Mouse (Mus musculus): ENCODE data around the gene Cdrt4. TPM values are rescaled to one million over a fixed set of nuclear protein-coding genes. Genes with fewer than 3 reads are reported as not detected.

Cdrt4 gene
- polyA plus RNA-seq, 1 experiment from 2014 or later = 0.21 TPM

DNA sequence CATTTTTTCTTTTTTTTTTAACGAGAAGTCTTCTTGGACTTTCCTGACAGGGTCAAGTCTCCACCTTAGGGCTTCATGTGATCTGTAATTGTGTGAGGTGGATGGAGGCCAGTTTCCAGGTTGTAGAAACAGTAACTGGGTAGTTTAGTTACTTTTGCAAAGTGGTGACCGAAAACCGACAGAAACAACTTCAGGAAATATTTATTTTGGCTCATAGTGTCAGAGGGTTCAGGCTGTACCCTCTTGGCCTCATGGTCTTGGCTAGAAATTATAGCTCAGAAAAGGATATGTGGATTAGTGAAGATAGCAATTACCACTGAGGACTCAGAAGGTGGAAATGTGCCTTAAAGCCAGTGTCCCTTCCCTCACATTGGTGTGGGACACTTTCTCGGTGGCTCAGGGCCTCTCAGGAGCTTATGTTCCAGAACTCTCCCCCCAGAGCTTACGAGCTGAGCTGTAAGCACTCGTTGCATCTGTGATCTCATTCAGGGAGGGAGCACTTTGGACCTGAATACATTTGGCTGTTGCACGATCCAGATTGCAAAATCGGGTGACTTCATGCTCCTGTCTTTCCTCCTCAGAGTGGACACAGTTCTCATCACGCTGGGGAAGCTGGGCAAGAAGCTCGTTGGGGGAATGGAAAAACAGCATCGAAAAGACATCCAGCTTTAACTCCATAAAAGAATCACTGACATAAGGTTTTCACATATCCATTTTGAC lies 16.0 kb upstream of the Cdrt4 start:
- no peaks in the 10 kb centered on the region for H3K27me3 ChIP-seq (ENCODE audit: control insufficient read depth, insufficient read depth, low read depth, low read length)
- H3K36me3 ChIP-seq (ENCODE audit: control insufficient read depth, insufficient read depth, low read length) = no peaks in the 10 kb centered on the region
- no peak overlapping the region for H3K4me2 ChIP-seq (ENCODE audit: low read depth, low read length)
- H3K4me1 ChIP-seq (replicated peaks; ENCODE audit: control insufficient read depth, insufficient read depth, low read length) = 0 out of 2 replicates have a peak, but pooled peaks cover 3% of the 10 kb centered on the region
- H3K9me3 ChIP-seq (ENCODE audit: control insufficient read depth, low read length) = no peaks in the 10 kb centered on the region
- no peak overlapping the region for H3K27ac ChIP-seq (ENCODE audit: low read length)
- H3K4me3 ChIP-seq (ENCODE audit: low read length) = no peak overlapping the region
- no peak for ATAC-seq (ENCODE audit: low read depth)
- WGBS = 81% methylated on average over 11 of the region's 11 CpGs
- no peak overlapping the region for H3K9ac ChIP-seq (ENCODE audit: low read length)

- ATAC-seq (ENCODE audit: low read depth) = no peak
- no peak overlapping the region for H3K9ac ChIP-seq (ENCODE audit: low read length)
- H3K27me3 ChIP-seq (ENCODE audit: control insufficient read depth, insufficient read depth, low read depth, low read length) = no peaks in the 10 kb centered on the region
- WGBS = 62% methylated on average over 6 of the region's 6 CpGs
- H3K4me2 ChIP-seq (ENCODE audit: low read depth, low read length) = no peak overlapping the region
- H3K4me1 ChIP-seq (replicated peaks; ENCODE audit: control insufficient read depth, insufficient read depth, low read length) = no peaks in the 10 kb centered on the region
- no peak overlapping the region for H3K27ac ChIP-seq (ENCODE audit: low read length)
- no peak overlapping the region for H3K4me3 ChIP-seq (ENCODE audit: low read length)
- H3K9me3 ChIP-seq (ENCODE audit: control insufficient read depth, low read length) = no peaks in the 10 kb centered on the region
- H3K36me3 ChIP-seq (ENCODE audit: control insufficient read depth, insufficient read depth, low read length) = no peaks in the 10 kb centered on the region
These were observed 13.0 kb upstream of the Cdrt4 start for GRCm38 (mm10) chr11:62937986-62938385.

DNA sequence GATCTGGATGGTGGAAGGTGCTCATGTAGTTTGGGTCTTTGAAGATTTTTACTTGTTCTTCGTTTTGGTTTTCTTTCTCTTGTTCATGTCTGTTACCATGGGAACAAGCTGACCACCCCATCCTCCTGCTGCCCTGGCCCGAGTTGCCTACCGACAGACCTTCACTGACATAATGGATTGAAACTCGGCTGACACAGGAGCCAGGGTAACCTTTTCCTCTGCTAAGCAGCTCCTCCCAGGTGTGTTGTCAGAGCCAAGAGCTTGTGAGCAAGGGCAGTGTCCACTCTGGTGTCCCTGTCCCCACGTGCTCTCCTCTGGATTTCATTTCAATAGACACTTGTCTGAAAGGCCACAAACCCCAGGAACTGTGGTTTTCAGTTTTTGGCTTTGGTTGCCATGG lies 12.1 kb upstream of the Cdrt4 start:
- 60% methylated on average over 5 of the region's 5 CpGs for WGBS
- H3K9ac ChIP-seq (ENCODE audit: low read length) = no peak overlapping the region
- no peak overlapping the region for H3K4me2 ChIP-seq (ENCODE audit: low read depth, low read length)
- H3K27ac ChIP-seq (ENCODE audit: low read length) = no peak overlapping the region
- H3K27me3 ChIP-seq (ENCODE audit: control insufficient read depth, insufficient read depth, low read depth, low read length) = no peaks in the 10 kb centered on the region
- no peaks in the 10 kb centered on the region for H3K4me1 ChIP-seq (replicated peaks; ENCODE audit: control insufficient read depth, insufficient read depth, low read length)
- no peak for ATAC-seq (ENCODE audit: low read depth)
- H3K9me3 ChIP-seq (ENCODE audit: control insufficient read depth, low read length) = no peaks in the 10 kb centered on the region
- no peak overlapping the region for H3K4me3 ChIP-seq (ENCODE audit: low read length)
- no peaks in the 10 kb centered on the region for H3K36me3 ChIP-seq (ENCODE audit: control insufficient read depth, insufficient read depth, low read length)

DNA sequence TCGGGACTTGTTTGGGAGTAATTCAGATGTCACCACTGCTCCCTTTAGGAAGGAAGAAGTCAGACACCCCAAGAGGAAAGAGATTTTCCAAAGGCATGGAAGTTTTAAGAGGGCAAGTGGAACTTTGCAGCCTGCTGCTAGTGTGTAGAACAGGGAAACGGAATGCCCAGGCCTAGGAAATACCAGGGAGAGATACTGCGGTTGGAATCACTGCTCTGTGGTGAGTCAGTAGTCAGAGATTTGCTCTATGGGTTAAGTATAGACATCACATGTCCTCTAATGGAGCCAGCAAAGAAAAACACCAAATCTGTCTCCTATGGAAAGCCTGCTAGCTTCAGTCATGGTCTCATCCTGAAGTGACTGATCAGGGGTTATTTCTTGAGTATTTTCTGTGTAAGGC lies 10.8 kb upstream of the Cdrt4 start:
- ATAC-seq (ENCODE audit: low read depth) = no peak
- Histone ChIP-seq H3K36me3 (ENCODE audit: control insufficient read depth, insufficient read depth, low read length) (no peaks in the 10 kb centered on the region), H3K4me3 (ENCODE audit: low read length) (no peak overlapping the region), H3K4me2 (ENCODE audit: low read depth, low read length) (no peak overlapping the region), H3K9ac (ENCODE audit: low read length) (no peak overlapping the region), H3K9me3 (ENCODE audit: control insufficient read depth, low read length) (no peaks in the 10 kb centered on the region), H3K4me1 (replicated peaks; ENCODE audit: control insufficient read depth, insufficient read depth, low read length) (no peaks in the 10 kb centered on the region), H3K27ac (ENCODE audit: low read length) (no peak overlapping the region), H3K27me3 (ENCODE audit: control insufficient read depth, insufficient read depth, low read depth, low read length) (no peaks in the 10 kb centered on the region)
- WGBS = 78% methylated on average over 3 of the region's 3 CpGs

DNA sequence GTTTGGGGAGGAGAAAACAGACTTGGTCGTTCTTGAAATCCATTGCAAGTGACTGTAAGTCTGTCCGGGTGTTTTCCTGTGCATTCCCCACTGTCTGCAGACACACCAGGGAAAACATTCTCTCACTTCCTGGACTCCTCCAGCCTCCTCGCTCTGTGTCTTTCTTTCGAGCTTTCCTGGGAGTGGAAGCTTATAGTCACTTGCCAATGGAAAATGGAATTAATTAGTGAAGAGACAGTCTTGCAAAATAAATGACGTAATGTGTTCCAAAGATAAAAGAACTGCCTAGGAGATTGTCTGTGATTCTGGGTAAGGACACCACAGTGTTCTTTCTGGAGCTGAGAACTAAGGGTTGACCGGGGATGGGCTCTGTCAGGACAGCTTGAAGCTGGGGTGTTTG lies 7.5 kb upstream of the Cdrt4 start:
- Histone ChIP-seq H3K9me3 (ENCODE audit: control insufficient read depth, low read length) (no peaks in the 10 kb centered on the region), H3K4me3 (ENCODE audit: low read length) (no peak overlapping the region), H3K4me1 (replicated peaks; ENCODE audit: control insufficient read depth, insufficient read depth, low read length) (0 out of 2 replicates have a peak, but pooled peaks cover 2% of the 10 kb centered on the region), H3K36me3 (ENCODE audit: control insufficient read depth, insufficient read depth, low read length) (no peaks in the 10 kb centered on the region), H3K27me3 (ENCODE audit: control insufficient read depth, insufficient read depth, low read depth, low read length) (no peaks in the 10 kb centered on the region), H3K4me2 (ENCODE audit: low read depth, low read length) (no peak overlapping the region), H3K9ac (ENCODE audit: low read length) (no peak overlapping the region), H3K27ac (ENCODE audit: low read length) (no peak overlapping the region)
- WGBS = 54% methylated on average over 6 of the region's 6 CpGs
- no peak for ATAC-seq (ENCODE audit: low read depth)

DNA sequence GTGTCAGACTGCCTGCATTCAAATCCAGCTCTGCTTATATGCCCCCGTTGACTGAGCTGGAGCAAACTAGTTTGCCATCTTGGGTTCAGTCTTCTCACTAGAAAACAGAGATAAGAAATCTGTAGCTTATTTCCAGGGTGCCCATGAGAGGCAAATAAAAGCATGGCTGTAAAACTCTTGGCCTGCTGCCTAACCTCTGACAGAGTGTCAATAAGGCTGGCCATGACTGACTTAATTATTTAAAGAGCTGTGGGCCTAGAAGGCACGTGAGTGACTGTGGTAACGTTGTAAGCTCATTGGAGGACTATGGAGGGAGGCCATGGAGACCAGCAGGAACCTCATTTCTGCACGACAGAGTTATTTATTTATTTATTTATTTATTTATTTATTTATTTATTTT lies 5.5 kb upstream of the Cdrt4 start:
- WGBS = 64% methylated on average over 4 of the region's 4 CpGs
- Histone ChIP-seq H3K9ac (ENCODE audit: low read length) (no peak overlapping the region), H3K4me1 (replicated peaks; ENCODE audit: control insufficient read depth, insufficient read depth, low read length) (peaks cover 4% of the 10 kb centered on the region; the same call in 1 of the 2 replicates), H3K4me2 (ENCODE audit: low read depth, low read length) (no peak overlapping the region), H3K27me3 (ENCODE audit: control insufficient read depth, insufficient read depth, low read depth, low read length) (no peaks in the 10 kb centered on the region), H3K27ac (ENCODE audit: low read length) (no peak overlapping the region), H3K36me3 (ENCODE audit: control insufficient read depth, insufficient read depth, low read length) (no peaks in the 10 kb centered on the region), H3K4me3 (ENCODE audit: low read length) (no peak overlapping the region), H3K9me3 (ENCODE audit: control insufficient read depth, low read length) (no peaks in the 10 kb centered on the region)
- no peak for ATAC-seq (ENCODE audit: low read depth)

DNA sequence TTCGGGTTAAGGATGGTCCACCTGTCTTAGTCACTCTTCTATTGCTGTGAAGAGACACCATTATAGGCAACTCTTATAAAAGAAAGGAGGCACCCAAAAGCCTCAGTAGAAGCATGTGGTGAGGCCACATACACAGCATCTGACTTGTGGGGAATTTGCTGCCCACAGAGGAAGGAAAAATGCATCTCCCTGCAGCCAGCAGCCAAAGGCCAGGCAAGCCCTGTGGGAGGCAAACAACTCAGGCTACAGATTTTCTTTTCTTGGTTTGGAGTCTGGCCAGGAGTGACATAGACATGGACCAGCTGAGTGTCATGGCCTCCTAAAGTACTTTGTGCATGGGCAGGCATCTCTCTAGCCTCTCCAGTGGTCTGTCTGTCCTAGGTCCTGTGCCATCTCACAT lies 1.4 kb upstream of the Cdrt4 start:
- Histone ChIP-seq H3K4me1 (replicated peaks; ENCODE audit: control insufficient read depth, insufficient read depth, low read length) (peaks cover 4% of the 10 kb centered on the region; the same call in 1 of the 2 replicates), H3K9ac (ENCODE audit: low read length) (no peak overlapping the region), H3K4me3 (ENCODE audit: low read length) (no peak overlapping the region), H3K27ac (ENCODE audit: low read length) (no peak overlapping the region), H3K36me3 (ENCODE audit: control insufficient read depth, insufficient read depth, low read length) (no peaks in the 10 kb centered on the region), H3K4me2 (ENCODE audit: low read depth, low read length) (no peak overlapping the region), H3K9me3 (ENCODE audit: control insufficient read depth, low read length) (no peaks in the 10 kb centered on the region), H3K27me3 (ENCODE audit: control insufficient read depth, insufficient read depth, low read depth, low read length) (no peaks in the 10 kb centered on the region)
- WGBS = 86% methylated on average over 1 of the region's 1 CpGs
- ATAC-seq (ENCODE audit: low read depth) = peak; percentile 38; the same call in 1 of the 2 replicates

- Histone ChIP-seq H3K9me3 (ENCODE audit: control insufficient read depth, low read length) (0 out of 2 replicates have a peak, but pooled peaks cover 4% of the 10 kb centered on the region), H3K4me3 (ENCODE audit: low read length) (no peak overlapping the region), H3K27me3 (ENCODE audit: control insufficient read depth, insufficient read depth, low read depth, low read length) (no peaks in the 10 kb centered on the region), H3K4me2 (ENCODE audit: low read depth, low read length) (no peak overlapping the region), H3K36me3 (ENCODE audit: control insufficient read depth, insufficient read depth, low read length) (no peaks in the 10 kb centered on the region), H3K4me1 (replicated peaks; ENCODE audit: control insufficient read depth, insufficient read depth, low read length) (no peaks in the 10 kb centered on the region), H3K9ac (ENCODE audit: low read length) (no peak overlapping the region), H3K27ac (ENCODE audit: low read length) (peak overlapping the region; percentile 21)
- peak; percentile 43; the same call in 1 of the 2 replicates for ATAC-seq (ENCODE audit: low read depth)
- 64% methylated on average over 3 of the region's 3 CpGs for WGBS
These were observed 3.8 kb downstream of the Cdrt4 start for GRCm38 (mm10) chr11:62954766-62955165.

DNA sequence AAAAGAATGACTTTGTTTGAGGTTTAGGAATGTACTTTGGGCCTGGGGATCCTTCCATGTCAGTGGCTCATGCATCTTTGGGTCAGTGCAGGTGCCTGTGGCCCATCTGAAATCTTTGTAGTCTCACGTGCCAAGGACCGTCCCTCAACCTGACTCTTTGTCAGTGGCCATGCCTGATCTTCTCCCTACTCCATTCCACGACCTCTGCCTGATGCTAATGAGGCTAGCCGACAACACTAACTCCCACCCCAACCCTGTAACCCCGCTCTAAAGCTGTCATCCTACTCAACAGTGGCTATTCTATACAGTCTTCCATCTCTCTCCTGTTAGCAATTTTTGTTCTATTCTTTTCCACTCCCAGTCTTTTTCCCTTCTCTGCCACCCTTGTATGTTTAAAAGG lies 4.2 kb downstream of the Cdrt4 start:
- no peak overlapping the region for H3K4me3 ChIP-seq (ENCODE audit: low read length)
- H3K4me1 ChIP-seq (replicated peaks; ENCODE audit: control insufficient read depth, insufficient read depth, low read length) = no peaks in the 10 kb centered on the region
- 0 out of 2 replicates have a peak, but pooled peaks cover 4% of the 10 kb centered on the region for H3K9me3 ChIP-seq (ENCODE audit: control insufficient read depth, low read length)
- ATAC-seq (ENCODE audit: low read depth) = no peak
- 86% methylated on average over 5 of the region's 5 CpGs for WGBS
- H3K27ac ChIP-seq (ENCODE audit: low read length) = peak overlapping the region; percentile 21
- no peaks in the 10 kb centered on the region for H3K27me3 ChIP-seq (ENCODE audit: control insufficient read depth, insufficient read depth, low read depth, low read length)
- H3K4me2 ChIP-seq (ENCODE audit: low read depth, low read length) = no peak overlapping the region
- no peaks in the 10 kb centered on the region for H3K36me3 ChIP-seq (ENCODE audit: control insufficient read depth, insufficient read depth, low read length)
- no peak overlapping the region for H3K9ac ChIP-seq (ENCODE audit: low read length)
